Mouse (Mus musculus) small intestine, adult 2 months (tissue): Measurements from ENCODE around the gene Grm7.

Experiments used
- CTCF ChIP-seq: fragments of 200-500 bp; IDR thresholded peaks from 2 replicates; pipeline ENCODE4 v1.5.1; 2012; ENCODE audit warnings: low read depth, mild to moderate bottlenecking, control low read depth, inconsistent platforms, low read length, moderate library complexity, mixed read lengths; ENCODE audit not compliant: insufficient replicate concordance, insufficient read length; ENCODE audit errors: extremely low read depth
- POLR2A ChIP-seq: fragments of 200-500 bp; IDR thresholded peaks from 2 replicates; pipeline ENCODE4 v1.6.1; 2012; ENCODE audit warnings: low read depth, mild to moderate bottlenecking, control low read depth, inconsistent platforms, low read length, moderate library complexity

GRCm38 (mm10) chr6:110807481-110807880, 162.1 kb downstream of the Grm7 start:
- TF ChIP-seq CTCF (no peak), POLR2A (no peak)
